Mouse (Mus musculus) neural tube, embryonic 14.5 days (tissue): ENCODE measurements at regions not wholly inside any gene's neighbourhood (a gene's known extent, or its start where the extent isn't known, plus 50 kb on each side); places are given as distances from the start of the nearest gene placed in this dataset.

ENCODE experiments used
- ATAC-seq: fragments of 200-750 bp; cut with Nextera tagmentation; 2 replicates; pipeline ENCODE4 v1.8.0; 2017; ENCODE audit warnings: low read depth, mild to moderate bottlenecking, moderate TSS enrichment, moderate library complexity
- H3K27ac ChIP-seq: fragments of 300-500 bp; sonication (generic); 2 replicates; pipeline ENCODE4 v1.5.1; 2014; ENCODE audit warnings: low read depth, mild to moderate bottlenecking, control low read depth, low read length, moderate library complexity, mixed read lengths
- H3K27me3 ChIP-seq: fragments of 300-500 bp; sonication (generic); 2 replicates; pipeline ENCODE4 v1.6.1; 2014; ENCODE audit warnings: low read length; ENCODE audit not compliant: control insufficient read depth, insufficient read depth
- H3K36me3 ChIP-seq: fragments of 300-500 bp; sonication (generic); 2 replicates; pipeline ENCODE4 v1.6.1; 2014; ENCODE audit warnings: low read length, mixed read lengths; ENCODE audit not compliant: control insufficient read depth, insufficient read depth
- H3K4me1 ChIP-seq: fragments of 300-500 bp; sonication (generic); 2 replicates; pipeline ENCODE4 v1.6.1; 2014; ENCODE audit warnings: low read length; ENCODE audit not compliant: control insufficient read depth, insufficient read depth
- H3K4me2 ChIP-seq: fragments of 300-500 bp; sonication (generic); 2 replicates; pipeline ENCODE4 v1.6.1; 2014; ENCODE audit warnings: mild to moderate bottlenecking, low read depth, low read length, control low read depth
- H3K4me3 ChIP-seq: fragments of 300-500 bp; sonication (generic); 2 replicates; pipeline ENCODE4 v1.5.1; 2014; ENCODE audit warnings: low read depth, low read length, control low read depth, mixed read lengths
- H3K9ac ChIP-seq: fragments of 300-500 bp; sonication (generic); replicated peaks from 2 replicates; pipeline ENCODE4 v1.6.1; 2014; ENCODE audit warnings: low read depth, mild to moderate bottlenecking, control low read depth, low read length, mixed read lengths
- H3K9me3 ChIP-seq: fragments of 300-500 bp; sonication (generic); 2 replicates; pipeline ENCODE4 v1.6.1; 2016; ENCODE audit warnings: low read length; ENCODE audit not compliant: control insufficient read depth
- whole genome bisulfite sequencing: fragments of 180-500 bp; shearing (Covaris S2); extraction: QIAGEN DNeasy Blood & Tissue Kit; methylation state at CpG from one replicate; pipeline ENCODE4 v1.1.7; 2014; 5-methylcytosine and 5-hydroxymethylcytosine counted together

- no peak for ATAC-seq
- Histone ChIP-seq H3K27me3 (no peaks in the 10 kb centered on the region), H3K4me1 (no peaks in the 10 kb centered on the region), H3K36me3 (no peaks in the 10 kb centered on the region), H3K9me3 (no peaks in the 10 kb centered on the region), H3K4me2 (no peak overlapping the region), H3K27ac (no peak overlapping the region), H3K4me3 (no peak overlapping the region), H3K9ac (no peak overlapping the region)
- 91% methylated on average over 1 of the region's 1 CpGs for WGBS
These were observed 127.6 kb upstream of the Ell2 start for GRCm38 (mm10) chr13:75578971-75579370.

DNA sequence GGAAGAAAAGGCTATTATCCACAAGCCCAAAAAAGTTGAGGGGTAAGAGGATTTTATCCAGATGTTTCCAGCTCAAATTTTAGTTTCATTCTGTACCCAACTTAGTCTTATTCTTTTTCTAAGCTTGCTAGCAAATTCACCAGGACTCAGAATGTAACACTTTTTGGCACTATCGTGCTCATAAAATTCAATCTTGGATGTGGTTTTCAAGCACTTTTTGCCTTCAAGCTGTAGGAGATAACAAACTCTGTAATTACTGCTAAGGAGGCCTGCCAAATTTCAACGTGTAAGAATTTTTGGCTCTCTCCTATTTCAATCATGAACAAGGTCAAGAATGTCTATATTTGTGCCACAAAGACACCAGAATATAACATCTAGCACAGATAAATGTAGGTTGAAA is 115.7 kb upstream of the Ell2 start:
- WGBS = 87% methylated on average over 2 of the region's 2 CpGs
- Histone ChIP-seq H3K27me3 (no peaks in the 10 kb centered on the region), H3K27ac (no peak overlapping the region), H3K9me3 (no peaks in the 10 kb centered on the region), H3K9ac (no peak overlapping the region), H3K36me3 (no peaks in the 10 kb centered on the region), H3K4me2 (no peak overlapping the region), H3K4me1 (no peaks in the 10 kb centered on the region), H3K4me3 (no peak overlapping the region)
- ATAC-seq = no peak

DNA sequence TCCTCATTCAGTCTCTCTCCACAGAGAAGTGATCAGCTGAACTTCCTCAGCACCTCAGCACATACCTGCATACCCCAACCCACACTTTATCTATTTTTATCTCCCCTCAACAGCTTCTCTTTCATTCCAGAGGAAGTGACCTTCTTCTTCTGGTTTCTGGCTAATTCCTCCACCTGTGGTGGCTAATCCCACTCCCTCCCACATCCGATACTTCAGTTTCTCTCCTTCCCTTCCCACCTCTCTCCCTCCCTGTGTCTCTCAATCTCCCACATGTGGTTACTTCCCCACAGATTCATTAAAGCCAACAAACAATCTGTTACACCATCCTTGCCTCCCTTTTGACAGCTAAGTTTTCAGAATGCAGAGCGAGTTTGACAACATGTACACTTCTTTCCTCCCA is 109.7 kb upstream of the Ell2 start:
- no peak overlapping the region for H3K4me3 ChIP-seq
- H3K27ac ChIP-seq = no peak overlapping the region
- H3K36me3 ChIP-seq = no peaks in the 10 kb centered on the region
- no peak for ATAC-seq
- no peak overlapping the region for H3K4me2 ChIP-seq
- H3K4me1 ChIP-seq = no peaks in the 10 kb centered on the region
- no peak overlapping the region for H3K9ac ChIP-seq
- no peaks in the 10 kb centered on the region for H3K27me3 ChIP-seq
- WGBS = 89% methylated on average over 2 of the region's 2 CpGs
- no peaks in the 10 kb centered on the region for H3K9me3 ChIP-seq

GRCm38 (mm10) chr13:75598186-75598585 is 108.4 kb upstream of the Ell2 start:
- H3K36me3 ChIP-seq = no peaks in the 10 kb centered on the region
- H3K27me3 ChIP-seq = no peaks in the 10 kb centered on the region
- H3K27ac ChIP-seq = no peak overlapping the region
- H3K9ac ChIP-seq = no peak overlapping the region
- H3K4me3 ChIP-seq = no peak overlapping the region
- ATAC-seq = no peak
- no peaks in the 10 kb centered on the region for H3K9me3 ChIP-seq
- no peaks in the 10 kb centered on the region for H3K4me1 ChIP-seq
- no peak overlapping the region for H3K4me2 ChIP-seq

DNA sequence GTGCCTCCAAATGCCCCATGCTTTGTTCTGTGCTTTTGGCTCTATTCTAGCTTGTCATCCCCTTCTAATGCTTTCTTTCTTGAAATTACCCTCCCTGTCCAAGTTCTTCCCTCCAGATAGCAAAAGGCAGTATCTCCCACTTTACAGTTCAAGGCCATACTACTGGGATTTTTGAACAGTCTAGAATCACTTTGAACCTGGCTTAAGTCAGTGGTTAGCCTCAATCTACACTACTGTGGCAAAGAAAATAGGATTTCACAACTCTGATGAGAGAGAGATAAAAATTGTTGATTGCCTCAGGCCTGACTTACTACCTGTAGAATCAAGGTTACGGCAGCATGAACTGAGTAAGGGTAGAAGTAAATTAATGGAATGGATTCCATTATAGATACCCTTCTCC is 107.9 kb upstream of the Ell2 start:
- no peak overlapping the region for H3K9ac ChIP-seq
- H3K4me1 ChIP-seq = no peaks in the 10 kb centered on the region
- H3K4me3 ChIP-seq = no peak overlapping the region
- ATAC-seq = no peak
- H3K27ac ChIP-seq = no peak overlapping the region
- H3K36me3 ChIP-seq = no peaks in the 10 kb centered on the region
- no peaks in the 10 kb centered on the region for H3K9me3 ChIP-seq
- no peaks in the 10 kb centered on the region for H3K27me3 ChIP-seq
- WGBS = 98% methylated on average over 1 of the region's 1 CpGs
- H3K4me2 ChIP-seq = no peak overlapping the region

GRCm38 (mm10) chr13:75623229-75623628 is 83.3 kb upstream of the Ell2 start:
- Histone ChIP-seq H3K4me1 (no peaks in the 10 kb centered on the region), H3K27me3 (no peaks in the 10 kb centered on the region), H3K4me2 (no peak overlapping the region), H3K4me3 (no peak overlapping the region), H3K9me3 (no peaks in the 10 kb centered on the region), H3K36me3 (no peaks in the 10 kb centered on the region), H3K9ac (no peak overlapping the region), H3K27ac (no peak overlapping the region)
- 91% methylated on average over 3 of the region's 3 CpGs for WGBS
- no peak for ATAC-seq

DNA sequence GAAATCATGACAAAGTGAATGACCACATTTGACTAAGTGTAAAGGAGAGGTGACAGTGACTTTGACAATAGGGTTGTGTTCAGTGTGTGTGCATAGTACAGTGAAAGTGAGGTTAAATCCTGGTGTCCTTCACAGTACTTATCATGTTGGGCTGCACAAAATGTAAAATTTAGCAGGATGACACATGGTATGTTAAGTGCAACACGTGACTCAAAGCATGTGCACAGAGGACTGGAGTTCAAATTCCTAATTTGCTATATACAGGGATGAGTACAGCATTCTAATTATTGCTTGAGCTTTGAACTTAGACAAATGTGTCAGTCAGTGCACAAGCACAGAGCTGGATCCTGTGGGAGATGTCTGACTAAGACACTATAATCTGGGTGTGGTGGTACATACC is 79.2 kb upstream of the Ell2 start:
- no peak for ATAC-seq
- no peak overlapping the region for H3K4me3 ChIP-seq
- WGBS = 84% methylated on average over 1 of the region's 1 CpGs
- no peaks in the 10 kb centered on the region for H3K4me1 ChIP-seq
- H3K27ac ChIP-seq = no peak overlapping the region
- H3K9ac ChIP-seq = no peak overlapping the region
- H3K36me3 ChIP-seq = no peaks in the 10 kb centered on the region
- H3K4me2 ChIP-seq = no peak overlapping the region
- H3K9me3 ChIP-seq = no peaks in the 10 kb centered on the region
- no peaks in the 10 kb centered on the region for H3K27me3 ChIP-seq

DNA sequence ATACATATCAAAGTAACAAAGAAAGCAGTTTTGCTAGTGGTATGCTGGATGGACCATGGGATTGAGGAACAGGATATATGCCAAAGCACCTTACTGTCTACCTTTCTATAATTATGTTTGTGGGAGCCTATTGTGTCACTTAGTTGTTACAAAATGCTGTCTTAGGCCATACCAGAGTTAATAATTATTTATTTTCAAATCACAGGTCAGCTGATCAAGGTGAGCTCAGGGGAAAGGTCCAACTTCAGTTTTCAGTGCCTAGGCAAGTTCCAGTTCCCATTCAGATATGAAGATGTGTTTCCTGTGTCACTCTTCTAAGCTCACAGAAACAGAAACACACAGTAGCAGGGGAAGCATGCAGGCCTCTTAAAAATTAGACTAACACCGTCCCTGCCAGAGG is 75.5 kb upstream of the Ell2 start:
- no peak for ATAC-seq
- H3K27ac ChIP-seq = no peak overlapping the region
- no peaks in the 10 kb centered on the region for H3K36me3 ChIP-seq
- no peaks in the 10 kb centered on the region for H3K4me1 ChIP-seq
- H3K4me3 ChIP-seq = no peak overlapping the region
- no peaks in the 10 kb centered on the region for H3K27me3 ChIP-seq
- WGBS = 90% methylated on average over 1 of the region's 1 CpGs
- no peaks in the 10 kb centered on the region for H3K9me3 ChIP-seq
- no peak overlapping the region for H3K4me2 ChIP-seq
- H3K9ac ChIP-seq = no peak overlapping the region

GRCm38 (mm10) chr13:75647513-75647912 is 59.0 kb upstream of the Ell2 start:
- Histone ChIP-seq H3K9ac (no peak overlapping the region), H3K36me3 (no peaks in the 10 kb centered on the region), H3K27ac (no peak overlapping the region), H3K4me2 (no peak overlapping the region), H3K4me3 (no peak overlapping the region), H3K27me3 (no peaks in the 10 kb centered on the region), H3K9me3 (no peaks in the 10 kb centered on the region), H3K4me1 (no peaks in the 10 kb centered on the region)
- 40% methylated on average over 1 of the region's 1 CpGs for WGBS
- no peak for ATAC-seq

GRCm38 (mm10) chr13:75651941-75652340 is 54.6 kb upstream of the Ell2 start:
- WGBS = 90% methylated on average over 3 of the region's 3 CpGs
- H3K36me3 ChIP-seq = no peaks in the 10 kb centered on the region
- no peak overlapping the region for H3K4me3 ChIP-seq
- no peaks in the 10 kb centered on the region for H3K4me1 ChIP-seq
- H3K9me3 ChIP-seq = no peaks in the 10 kb centered on the region
- ATAC-seq = no peak
- H3K4me2 ChIP-seq = no peak overlapping the region
- no peaks in the 10 kb centered on the region for H3K27me3 ChIP-seq
- no peak overlapping the region for H3K9ac ChIP-seq
- no peak overlapping the region for H3K27ac ChIP-seq
